Mouse (Mus musculus) heart, embryonic 11.5 days (tissue): ENCODE measurements at regions not wholly inside any gene's neighbourhood (a gene's known extent, or its start where the extent isn't known, plus 50 kb on each side); places are given as distances from the start of the nearest gene placed in this dataset.

Experiments
- ATAC-seq: fragments of 200-750 bp; cut with Nextera tagmentation; replicated peaks from 2 replicates; pipeline ENCODE4 v1.8.0; 2017; ENCODE audit warnings: moderate library complexity; ENCODE audit not compliant: insufficient number of reproducible peaks, low FRiP score, low TSS enrichment
- H3K27ac ChIP-seq: fragments of 300-500 bp; sonication (generic); 2 replicates; pipeline ENCODE4 v1.5.1; 2014; ENCODE audit warnings: mild to moderate bottlenecking, low read depth, low read length
- H3K27me3 ChIP-seq: fragments of 300-500 bp; sonication (generic); 2 replicates; pipeline ENCODE4 v1.6.1; 2014; ENCODE audit warnings: mild to moderate bottlenecking, low read length, mixed read lengths; ENCODE audit not compliant: control insufficient read depth, insufficient read depth
- H3K36me3 ChIP-seq: fragments of 300-500 bp; sonication (generic); 2 replicates; pipeline ENCODE4 v1.6.1; 2014; ENCODE audit warnings: mild to moderate bottlenecking, low read length, moderate library complexity, mixed read lengths; ENCODE audit not compliant: control insufficient read depth, insufficient read depth
- H3K4me1 ChIP-seq: fragments of 300-500 bp; sonication (generic); 2 replicates; pipeline ENCODE4 v1.6.1; 2014; ENCODE audit warnings: low read length; ENCODE audit not compliant: control insufficient read depth, insufficient read depth
- H3K4me2 ChIP-seq: fragments of 300-500 bp; sonication (generic); 2 replicates; pipeline ENCODE4 v1.6.1; 2014; ENCODE audit warnings: mild to moderate bottlenecking, moderate library complexity
- H3K4me3 ChIP-seq: fragments of 300-500 bp; sonication (generic); 2 replicates; pipeline ENCODE4 v1.5.1; 2014; ENCODE audit warnings: low read depth, low read length
- H3K9ac ChIP-seq: fragments of 300-500 bp; sonication (generic); 2 replicates; pipeline ENCODE4 v1.6.1; 2014; ENCODE audit warnings: mild to moderate bottlenecking, low read depth, low read length, moderate library complexity
- H3K9me3 ChIP-seq: fragments of 300-500 bp; sonication (generic); replicated peaks from 2 replicates; pipeline ENCODE4 v1.6.1; 2016; ENCODE audit warnings: low read length; ENCODE audit not compliant: control insufficient read depth
- WGBS: fragments of 180-500 bp; shearing (Covaris S2); extraction: QIAGEN DNeasy Blood & Tissue Kit; methylation state at CpG from one replicate; pipeline ENCODE4 v1.1.7; 2014; ENCODE audit not compliant: insufficient replicate concordance; 5-methylcytosine and 5-hydroxymethylcytosine counted together

DNA sequence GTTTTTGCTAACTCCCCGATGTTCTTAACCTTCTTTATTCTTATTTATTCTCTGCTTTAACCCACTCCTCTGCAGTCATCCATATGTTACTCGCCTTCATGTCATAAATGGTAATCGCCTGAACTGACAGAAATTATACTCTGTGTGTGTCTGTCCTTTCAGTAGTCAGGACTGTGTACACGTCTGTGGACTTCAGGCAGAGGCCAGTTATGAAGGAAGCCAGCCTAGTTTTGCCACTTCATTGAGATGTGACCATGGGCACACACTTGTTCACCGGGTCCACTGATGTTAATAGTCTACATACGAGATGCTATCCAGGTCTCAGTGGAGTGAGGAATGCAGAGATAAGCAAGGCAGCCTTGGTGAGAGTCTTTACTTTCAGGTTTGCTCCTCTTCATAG, 143.0 kb downstream of the Bcl11b start:
- no peaks in the 10 kb centered on the region for H3K36me3 ChIP-seq
- ATAC-seq = no peak
- 67% methylated on average over 6 of the region's 6 CpGs for WGBS
- H3K4me1 ChIP-seq = no peaks in the 10 kb centered on the region
- H3K27ac ChIP-seq = no peak overlapping the region
- H3K27me3 ChIP-seq = no peaks in the 10 kb centered on the region
- no peak overlapping the region for H3K9ac ChIP-seq
- no peak overlapping the region for H3K4me2 ChIP-seq
- H3K4me3 ChIP-seq = no peak overlapping the region
- H3K9me3 ChIP-seq = no peaks in the 10 kb centered on the region
